Mouse (Mus musculus) heart, embryonic 16.5 days (tissue): ENCODE measurements around the gene Sgsm3. TPM values are rescaled to one million over a fixed set of nuclear protein-coding genes. Genes with fewer than 3 reads are reported as not detected.
A peak's percentile ranks its signal among the peaks of the same experiment; 100 is the strongest.

Experiments
- ATAC-seq: fragments of 200-750 bp; cut with Nextera tagmentation; replicated peaks from 2 replicates; pipeline ENCODE4 v1.8.0; 2017; ENCODE audit warnings: moderate number of reproducible peaks; ENCODE audit not compliant: insufficient read depth, low FRiP score; ENCODE audit errors: extremely low read depth
- H3K27ac ChIP-seq: fragments of 300-500 bp; sonication (generic); 2 replicates; pipeline ENCODE4 v1.5.1; 2014; ENCODE audit warnings: mild to moderate bottlenecking, low read length, control low read depth, moderate library complexity
- H3K27me3 ChIP-seq: fragments of 300-500 bp; sonication (generic); 2 replicates; pipeline ENCODE4 v1.6.1; 2014; ENCODE audit warnings: low read length, mixed read lengths; ENCODE audit not compliant: control insufficient read depth, insufficient read depth
- H3K36me3 ChIP-seq: fragments of 300-500 bp; sonication (generic); 2 replicates; pipeline ENCODE4 v1.6.1; 2014; ENCODE audit not compliant: control insufficient read depth, insufficient read depth
- H3K4me1 ChIP-seq: fragments of 300-500 bp; sonication (generic); 2 replicates; pipeline ENCODE4 v1.6.1; 2014; ENCODE audit warnings: low read length, mixed read lengths; ENCODE audit not compliant: control insufficient read depth, insufficient read depth
- H3K4me2 ChIP-seq: fragments of 300-500 bp; sonication (generic); 2 replicates; pipeline ENCODE4 v1.6.1; 2014; ENCODE audit warnings: low read depth, mild to moderate bottlenecking, control low read depth, low read length
- H3K4me3 ChIP-seq: fragments of 300-500 bp; sonication (generic); 2 replicates; pipeline ENCODE4 v1.5.1; 2014; ENCODE audit warnings: mild to moderate bottlenecking, control low read depth, low read length
- H3K9ac ChIP-seq: fragments of 300-500 bp; sonication (generic); 2 replicates; pipeline ENCODE4 v1.6.1; 2014; ENCODE audit warnings: low read length, control low read depth
- H3K9me3 ChIP-seq: fragments of 300-500 bp; sonication (generic); replicated peaks from 2 replicates; pipeline ENCODE4 v1.6.1; 2016; ENCODE audit warnings: low read length; ENCODE audit not compliant: control insufficient read depth
- WGBS: fragments of 180-500 bp; shearing (Covaris S2); extraction: QIAGEN DNeasy Blood & Tissue Kit; methylation state at CpG from one replicate; pipeline ENCODE4 v1.1.7; 2014; 5-methylcytosine and 5-hydroxymethylcytosine counted together
- polyA plus RNA-seq: library from polyadenylated mRNA; unstranded; fragments of >200 nt; fragmentation: Nextera tagmentation; extraction: Ambion mirVana; gene quantifications from 2 replicates; pipeline ENCODE4 v1.2.1, GENCODE M21; 2015

Gene Sgsm3
- polyA plus RNA-seq, 1 experiment from 2014 or later = 15.8 TPM

GRCm38 (mm10) chr15:81038419-81038818 lies 60.9 kb downstream of the Sgsm3 start:
- no peaks in the 10 kb centered on the region for H3K9me3 ChIP-seq
- H3K9ac ChIP-seq = no peak overlapping the region
- H3K27me3 ChIP-seq = no peaks in the 10 kb centered on the region
- no peaks in the 10 kb centered on the region for H3K36me3 ChIP-seq
- no peak overlapping the region for H3K4me2 ChIP-seq
- ATAC-seq = no peak
- peaks cover 23% of the 10 kb centered on the region for H3K4me1 ChIP-seq
- 81% methylated on average over 5 of the region's 5 CpGs for WGBS
- H3K4me3 ChIP-seq = no peak overlapping the region
- no peak overlapping the region for H3K27ac ChIP-seq

DNA sequence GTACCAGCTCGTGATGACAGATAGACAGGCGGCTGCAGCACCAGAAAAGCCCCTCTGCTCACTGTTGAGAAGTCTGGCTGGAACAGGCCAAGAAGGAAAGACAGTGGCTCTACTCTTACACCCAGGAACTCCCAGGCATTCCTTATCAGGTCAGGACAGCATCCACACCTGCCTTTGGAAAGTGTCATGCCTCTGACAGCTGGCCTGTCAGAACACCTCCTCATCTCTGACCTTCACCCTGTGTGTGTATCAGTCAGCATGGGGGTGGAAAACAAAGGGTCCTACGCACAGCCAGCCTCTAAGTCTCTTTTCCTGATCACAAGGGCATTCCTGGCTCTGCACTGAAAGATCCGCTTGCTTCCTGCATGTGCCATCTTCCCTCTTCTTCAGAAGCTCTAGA lies 64.2 kb downstream of the Sgsm3 start:
- no peak overlapping the region for H3K9ac ChIP-seq
- ATAC-seq = no peak
- no peaks in the 10 kb centered on the region for H3K36me3 ChIP-seq
- no peak overlapping the region for H3K4me2 ChIP-seq
- no peaks in the 10 kb centered on the region for H3K4me1 ChIP-seq
- H3K9me3 ChIP-seq = no peaks in the 10 kb centered on the region
- no peak overlapping the region for H3K4me3 ChIP-seq
- 47% methylated on average over 4 of the region's 4 CpGs for WGBS
- H3K27ac ChIP-seq = no peak overlapping the region
- no peaks in the 10 kb centered on the region for H3K27me3 ChIP-seq

GRCm38 (mm10) chr15:81042276-81042931 lies 64.8 kb downstream of the Sgsm3 start:
- H3K9me3 ChIP-seq = no peaks in the 10 kb centered on the region
- ATAC-seq = no peak
- no peak overlapping the region for H3K4me3 ChIP-seq
- H3K36me3 ChIP-seq = no peaks in the 10 kb centered on the region
- H3K4me1 ChIP-seq = no peaks in the 10 kb centered on the region
- WGBS = 53% methylated on average over 13 of the region's 13 CpGs
- H3K9ac ChIP-seq = no peak overlapping the region
- no peak overlapping the region for H3K4me2 ChIP-seq
- no peaks in the 10 kb centered on the region for H3K27me3 ChIP-seq
- no peak overlapping the region for H3K27ac ChIP-seq

DNA sequence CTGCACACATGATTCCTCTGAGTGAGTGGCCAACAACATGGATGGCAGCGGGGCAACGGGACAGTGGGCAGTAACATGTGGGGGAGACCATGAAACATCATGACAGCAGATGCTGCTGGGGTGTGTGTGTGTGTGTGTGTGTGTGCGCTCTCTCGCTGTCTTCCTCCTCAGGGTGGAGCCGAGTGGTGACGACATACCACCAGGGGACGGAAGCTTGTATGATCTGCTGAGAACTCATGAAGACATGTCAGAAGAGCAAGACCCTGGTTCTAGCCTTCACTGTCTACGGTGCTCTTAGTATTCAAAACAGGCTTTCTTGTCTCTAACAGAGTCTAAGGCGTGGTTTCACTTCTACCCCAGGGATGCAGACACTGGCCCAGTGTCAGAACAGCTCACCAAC lies 66.9 kb downstream of the Sgsm3 start:
- Histone ChIP-seq H3K4me3 (peak overlapping the region; percentile 32), H3K27ac (no peak overlapping the region), H3K9me3 (no peaks in the 10 kb centered on the region), H3K36me3 (no peaks in the 10 kb centered on the region), H3K4me2 (peak overlapping the region; percentile 14), H3K9ac (no peak overlapping the region), H3K4me1 (no peaks in the 10 kb centered on the region), H3K27me3 (no peaks in the 10 kb centered on the region)
- no peak for ATAC-seq
- 92% methylated on average over 9 of the region's 9 CpGs for WGBS

DNA sequence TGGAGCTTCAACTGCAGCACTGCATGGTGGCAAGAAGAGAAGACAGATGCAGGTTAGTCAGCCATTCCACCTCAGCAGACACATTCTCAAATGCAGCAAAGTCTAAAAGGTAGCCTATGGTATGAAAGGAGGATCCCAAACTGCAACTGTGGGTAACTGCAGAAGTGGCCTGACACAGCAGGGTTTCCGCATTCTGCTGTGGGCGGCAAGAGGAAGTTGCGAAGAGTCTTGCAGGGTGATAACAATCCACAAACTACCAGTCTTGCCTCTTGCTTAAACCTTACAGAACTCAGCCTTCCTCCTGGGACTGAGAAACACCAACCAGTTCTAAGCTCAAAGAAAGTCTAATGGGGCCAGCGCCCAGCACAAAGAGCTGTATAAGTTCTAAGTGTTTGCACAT lies 67.8 kb downstream of the Sgsm3 start:
- Histone ChIP-seq H3K4me3 (peak overlapping the region; percentile 32), H3K4me1 (peaks cover 4% of the 10 kb centered on the region), H3K36me3 (no peaks in the 10 kb centered on the region), H3K9ac (no peak overlapping the region), H3K27ac (peak overlapping the region; percentile 17; the same call in 1 of the 2 replicates), H3K27me3 (no peaks in the 10 kb centered on the region), H3K4me2 (peak overlapping the region; percentile 14), H3K9me3 (no peaks in the 10 kb centered on the region)
- WGBS = 81% methylated on average over 4 of the region's 4 CpGs
- ATAC-seq = no peak

GRCm38 (mm10) chr15:81046061-81046460 lies 68.5 kb downstream of the Sgsm3 start:
- no peaks in the 10 kb centered on the region for H3K27me3 ChIP-seq
- H3K4me1 ChIP-seq = peaks cover 4% of the 10 kb centered on the region
- no peak for ATAC-seq
- H3K9me3 ChIP-seq = no peaks in the 10 kb centered on the region
- H3K4me2 ChIP-seq = no peak overlapping the region
- no peak overlapping the region for H3K27ac ChIP-seq
- 82% methylated on average over 7 of the region's 7 CpGs for WGBS
- no peaks in the 10 kb centered on the region for H3K36me3 ChIP-seq
- H3K9ac ChIP-seq = no peak overlapping the region
- no peak overlapping the region for H3K4me3 ChIP-seq

GRCm38 (mm10) chr15:81047497-81047896 lies 69.9 kb downstream of the Sgsm3 start:
- Histone ChIP-seq H3K4me1 (peaks cover 4% of the 10 kb centered on the region), H3K9ac (no peak overlapping the region), H3K27me3 (no peaks in the 10 kb centered on the region), H3K4me2 (no peak overlapping the region), H3K4me3 (no peak overlapping the region), H3K9me3 (no peaks in the 10 kb centered on the region), H3K36me3 (no peaks in the 10 kb centered on the region), H3K27ac (no peak overlapping the region)
- 0 out of 2 replicates have a peak, but pooled peaks have one; percentile 38 for ATAC-seq
- 50% methylated on average over 10 of the region's 10 CpGs for WGBS

GRCm38 (mm10) chr15:81049401-81050053 lies 72.0 kb downstream of the Sgsm3 start:
- WGBS = 74% methylated on average over 6 of the region's 6 CpGs
- H3K27ac ChIP-seq = no peak overlapping the region
- no peak overlapping the region for H3K4me2 ChIP-seq
- no peaks in the 10 kb centered on the region for H3K9me3 ChIP-seq
- no peak overlapping the region for H3K4me3 ChIP-seq
- H3K27me3 ChIP-seq = no peaks in the 10 kb centered on the region
- peaks cover 4% of the 10 kb centered on the region for H3K4me1 ChIP-seq
- H3K36me3 ChIP-seq = no peaks in the 10 kb centered on the region
- no peak for ATAC-seq
- H3K9ac ChIP-seq = no peak overlapping the region

DNA sequence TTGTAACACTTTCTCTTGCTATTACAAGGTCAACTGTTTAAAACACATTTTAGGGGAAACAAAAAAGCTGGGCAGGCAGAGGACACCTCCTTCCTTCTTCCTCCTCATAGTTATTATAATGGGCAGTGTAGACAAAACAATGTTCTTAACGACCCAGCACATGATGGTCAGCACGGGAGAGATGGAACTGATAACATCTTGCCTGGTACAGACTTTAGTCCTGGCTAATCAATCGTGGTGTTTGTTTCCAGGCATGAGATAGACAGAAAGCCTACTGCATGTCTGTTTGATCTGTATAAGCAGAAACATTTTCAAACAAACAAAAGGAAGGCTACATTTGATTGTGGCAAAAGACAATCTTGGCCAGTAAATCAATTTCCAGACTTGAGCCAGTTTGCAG lies 72.9 kb downstream of the Sgsm3 start:
- Histone ChIP-seq H3K36me3 (no peaks in the 10 kb centered on the region), H3K27me3 (no peaks in the 10 kb centered on the region), H3K27ac (no peak overlapping the region), H3K4me2 (no peak overlapping the region), H3K9me3 (no peaks in the 10 kb centered on the region), H3K4me3 (no peak overlapping the region), H3K9ac (no peak overlapping the region), H3K4me1 (peaks cover 4% of the 10 kb centered on the region)
- ATAC-seq = no peak
- WGBS = 17% methylated on average over 3 of the region's 3 CpGs
